Mouse (Mus musculus) forebrain, postnatal 0 days (tissue): Measurements from ENCODE around the gene Samd4b. TPM values are rescaled to one million over a fixed set of nuclear protein-coding genes. Genes with fewer than 3 reads are reported as not detected.
A peak's percentile ranks its signal among the peaks of the same experiment; 100 is the strongest.

ENCODE experiments used
- ATAC-seq: fragments of 200-750 bp; cut with Nextera tagmentation; 2 replicates; pipeline ENCODE4 v1.8.0; 2017; ENCODE audit warnings: mild to moderate bottlenecking, moderate library complexity
- DNase-seq: peaks from one replicate; pipeline ENCODE4 v3.0.0-alpha.2; 2015
- H3K27ac ChIP-seq: fragments of 300-500 bp; sonication (generic); 2 replicates; pipeline ENCODE4 v1.5.1; 2014; ENCODE audit warnings: low read depth, mild to moderate bottlenecking, antibody characterized with exemption, low read length, moderate library complexity, mixed read lengths
- H3K27me3 ChIP-seq: fragments of 300-500 bp; sonication (generic); 2 replicates; pipeline ENCODE4 v1.6.1; 2014; ENCODE audit warnings: mild to moderate bottlenecking, low read length, mixed read lengths; ENCODE audit not compliant: insufficient read depth
- H3K36me3 ChIP-seq: fragments of 300-500 bp; sonication (generic); 2 replicates; pipeline ENCODE4 v1.6.1; 2014; ENCODE audit warnings: mild to moderate bottlenecking, moderate library complexity; ENCODE audit not compliant: insufficient read depth
- H3K4me1 ChIP-seq: fragments of 300-500 bp; sonication (generic); 2 replicates; pipeline ENCODE4 v1.6.1; 2014; ENCODE audit warnings: antibody characterized with exemption; ENCODE audit not compliant: insufficient read depth
- H3K4me2 ChIP-seq: fragments of 300-500 bp; sonication (generic); 2 replicates; pipeline ENCODE4 v1.6.1; 2014; ENCODE audit warnings: low read depth, mild to moderate bottlenecking, moderate library complexity
- H3K4me3 ChIP-seq: fragments of 300-500 bp; sonication (generic); 2 replicates; pipeline ENCODE4 v1.5.1; 2014; ENCODE audit warnings: low read depth, low read length, mixed read lengths
- H3K9ac ChIP-seq: fragments of 300-500 bp; sonication (generic); 2 replicates; pipeline ENCODE4 v1.6.1; 2014; ENCODE audit warnings: mild to moderate bottlenecking
- H3K9me3 ChIP-seq: fragments of 300-500 bp; sonication (generic); 2 replicates; pipeline ENCODE4 v1.6.1; 2016; ENCODE audit warnings: low read length
- CTCF ChIP-seq: sonication (generic); IDR thresholded peaks from 2 replicates; pipeline ENCODE4 v1.5.1; 2016; ENCODE audit warnings: antibody characterized with exemption, control low read depth, low read depth
- WGBS: fragments of 180-500 bp; shearing (Covaris S2); extraction: QIAGEN DNeasy Blood & Tissue Kit; methylation state at CpG from one replicate; pipeline ENCODE4 v1.1.7; 2014; 5-methylcytosine and 5-hydroxymethylcytosine counted together
- polyA plus RNA-seq: library from polyadenylated mRNA; unstranded; fragments of >200 nt; fragmentation: Nextera tagmentation; extraction: Ambion mirVana; gene quantifications from 2 replicates; pipeline ENCODE4 v1.2.1, GENCODE M21; 2015
- total RNA-seq: library from RNA; depleted of rRNA; stranded (reverse); fragments of >200 nt; gene quantifications from 2 replicates; pipeline ENCODE4 v1.2.3, GENCODE M21; 2014

The Samd4b gene
- total and polyA plus RNA-seq, 2 experiments from 2014 or later = 23.3 to 49.1 TPM

DNA sequence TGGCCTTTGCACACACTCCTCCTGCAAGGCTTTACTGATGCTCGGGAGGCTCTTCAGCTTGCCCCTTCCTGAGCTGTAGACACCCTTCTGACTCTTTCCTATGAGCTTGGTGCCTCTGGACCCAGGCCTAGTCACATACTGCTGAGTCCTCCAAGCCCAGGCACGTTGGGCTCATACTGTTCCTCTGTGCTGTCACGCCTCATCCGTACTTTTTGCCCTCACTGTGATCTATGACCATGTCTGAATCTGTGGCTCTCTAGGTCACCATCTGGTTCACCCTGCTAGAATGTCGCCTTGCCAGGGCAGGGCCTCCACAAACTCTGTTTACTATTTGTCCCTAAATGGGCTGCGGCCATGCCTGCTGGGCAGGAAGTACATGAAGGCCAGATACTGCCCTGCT, 44.9 kb downstream of the Samd4b start:
- H3K36me3 ChIP-seq = no peaks in the 10 kb centered on the region
- 94% methylated on average over 6 of the region's 6 CpGs for WGBS
- no peak for DNase-seq
- ATAC-seq = no peak
- no peaks in the 10 kb centered on the region for H3K27me3 ChIP-seq
- H3K27ac ChIP-seq = no peak overlapping the region
- H3K4me2 ChIP-seq = no peak overlapping the region
- H3K9ac ChIP-seq = no peak overlapping the region
- no peak for TF ChIP-seq CTCF
- H3K9me3 ChIP-seq = no peaks in the 10 kb centered on the region
- H3K4me3 ChIP-seq = no peak overlapping the region
- no peaks in the 10 kb centered on the region for H3K4me1 ChIP-seq

DNA sequence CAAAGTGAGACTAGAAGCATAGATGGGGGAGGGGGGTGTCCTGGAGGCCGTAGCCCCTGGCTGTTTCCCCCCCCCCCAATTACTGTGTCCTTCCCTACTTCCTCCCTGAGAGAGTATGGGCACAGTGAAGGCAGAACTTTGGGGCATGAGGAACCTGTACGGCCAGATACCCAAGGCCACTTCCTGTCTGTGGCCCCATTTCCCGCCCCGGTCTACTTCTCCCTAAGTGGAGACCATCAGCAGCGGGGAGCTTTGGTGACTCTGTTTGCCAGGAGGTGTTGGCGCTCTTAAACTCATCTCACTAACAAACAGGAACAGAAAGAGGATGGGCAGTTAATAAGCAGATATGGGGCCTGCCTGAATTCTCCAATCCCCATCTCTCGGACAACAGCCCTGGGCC, 50.3 kb downstream of the Samd4b start:
- H3K4me1 ChIP-seq = 0 out of 2 replicates have a peak, but pooled peaks cover 4% of the 10 kb centered on the region
- peaks cover 30% of the 10 kb centered on the region for H3K27me3 ChIP-seq
- H3K27ac ChIP-seq = no peak overlapping the region
- WGBS = 70% methylated on average over 7 of the region's 7 CpGs
- H3K4me2 ChIP-seq = no peak overlapping the region
- DNase-seq (no peak), ATAC-seq (no peak)
- H3K4me3 ChIP-seq = no peak overlapping the region
- H3K9ac ChIP-seq = no peak overlapping the region
- TF ChIP-seq CTCF = no peak
- no peaks in the 10 kb centered on the region for H3K36me3 ChIP-seq
- H3K9me3 ChIP-seq = no peaks in the 10 kb centered on the region

GRCm38 (mm10) chr7:28547154-28547553, 50.8 kb downstream of the Samd4b start, which contains the start of gene Nccrp1:
Gene Nccrp1, minus strand, starts transcription at chr7:28547254.
- WGBS = 6% methylated on average over 5 of the region's 5 CpGs
- H3K27me3 ChIP-seq = peaks cover 30% of the 10 kb centered on the region
- no peak for TF ChIP-seq CTCF
- H3K9ac ChIP-seq = 0 out of 2 replicates have a peak within 1 kb of the TSS, but pooled peaks have one; percentile 3
- DNase-seq (no peak), ATAC-seq (no peak)
- peak within 1 kb of the TSS; percentile 47 for H3K4me2 ChIP-seq
- no peak within 1 kb of the TSS for H3K27ac ChIP-seq
- H3K4me3 ChIP-seq = peak within 1 kb of the TSS; percentile 23
- no peaks in the 10 kb centered on the region for H3K9me3 ChIP-seq
- H3K4me1 ChIP-seq = 0 out of 2 replicates have a peak, but pooled peaks cover 4% of the 10 kb centered on the region
- H3K36me3 ChIP-seq = no peaks in the 10 kb centered on the region

GRCm38 (mm10) chr7:28546649-28547048, 51.3 kb downstream of the Samd4b start:
- Histone ChIP-seq H3K4me3 (peak overlapping the region; percentile 23), H3K27ac (no peak overlapping the region), H3K4me1 (0 out of 2 replicates have a peak, but pooled peaks cover 4% of the 10 kb centered on the region), H3K9me3 (no peaks in the 10 kb centered on the region), H3K4me2 (peak overlapping the region; percentile 47), H3K27me3 (peaks cover 30% of the 10 kb centered on the region), H3K36me3 (no peaks in the 10 kb centered on the region), H3K9ac (0 out of 2 replicates have a peak overlapping the region, but pooled peaks have one; percentile 3)
- DNase-seq (no peak), ATAC-seq (no peak)
- 2% methylated on average over 22 of the region's 22 CpGs for WGBS
- no peak for TF ChIP-seq CTCF

DNA sequence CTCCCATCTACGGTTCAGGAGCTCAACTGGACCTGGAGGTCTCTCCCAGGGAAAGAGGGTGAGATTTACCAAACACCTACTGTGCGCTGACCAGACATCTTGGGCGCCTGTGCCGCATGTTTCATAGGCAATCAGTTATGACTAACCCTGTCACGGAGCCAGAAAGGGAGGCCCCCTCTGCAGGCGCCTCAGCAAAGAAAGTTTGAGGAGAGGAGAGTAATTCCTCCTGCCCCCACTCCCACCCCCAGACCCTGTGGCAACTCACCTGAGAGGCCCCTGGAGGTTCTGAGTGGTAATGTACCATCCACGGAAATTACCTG, 52.1 kb downstream of the Samd4b start:
- no peak for ATAC-seq
- no peak overlapping the region for H3K9ac ChIP-seq
- no peak overlapping the region for H3K27ac ChIP-seq
- 0 out of 2 replicates have a peak, but pooled peaks cover 4% of the 10 kb centered on the region for H3K4me1 ChIP-seq
- no peaks in the 10 kb centered on the region for H3K9me3 ChIP-seq
- no peak for TF ChIP-seq CTCF
- no peak overlapping the region for H3K4me2 ChIP-seq
- no peak overlapping the region for H3K4me3 ChIP-seq
- no peaks in the 10 kb centered on the region for H3K36me3 ChIP-seq
- DNase-seq = no peak
- WGBS = 48% methylated on average over 7 of the region's 7 CpGs
- H3K27me3 ChIP-seq = peaks cover 30% of the 10 kb centered on the region

- DNase-seq = no peak
- 31% methylated on average over 14 of the region's 14 CpGs for WGBS
- H3K9me3 ChIP-seq = no peaks in the 10 kb centered on the region
Measured at GRCm38 (mm10) chr7:28545048-28545890, 52.7 kb downstream of the Samd4b start.

GRCm38 (mm10) chr7:28544051-28544601, 53.8 kb downstream of the Samd4b start:
- Histone ChIP-seq H3K4me1 (0 out of 2 replicates have a peak, but pooled peaks cover 4% of the 10 kb centered on the region), H3K27me3 (peaks cover 30% of the 10 kb centered on the region), H3K4me2 (peak overlapping the region; percentile 19; the same call in 1 of the 2 replicates), H3K9ac (no peak overlapping the region), H3K9me3 (no peaks in the 10 kb centered on the region), H3K36me3 (no peaks in the 10 kb centered on the region), H3K4me3 (no peak overlapping the region), H3K27ac (no peak overlapping the region)
- no peak for ATAC-seq
- WGBS = 9% methylated on average over 22 of the region's 27 CpGs
- TF ChIP-seq CTCF = no peak
- DNase-seq = no peak

More at GRCm38 (mm10) chr7:28545048-28545890, 52.7 kb downstream of the Samd4b start:
- Histone ChIP-seq H3K4me3 (no peak overlapping the region), H3K27ac (no peak overlapping the region), H3K4me1 (0 out of 2 replicates have a peak, but pooled peaks cover 4% of the 10 kb centered on the region), H3K36me3 (no peaks in the 10 kb centered on the region), H3K9ac (no peak overlapping the region), H3K27me3 (peaks cover 30% of the 10 kb centered on the region), H3K4me2 (no peak overlapping the region)
- TF ChIP-seq CTCF = no peak
- peak; percentile 25 for ATAC-seq
